Mouse (Mus musculus) forebrain, embryonic 15.5 days (tissue): ENCODE measurements around the gene Tmem50a. TPM values are rescaled to one million over a fixed set of nuclear protein-coding genes. Genes with fewer than 3 reads are reported as not detected.
"Not testable (repeated sequence)": the region's sequence is repeated elsewhere in the genome, so short reads cannot be mapped to it uniquely, and the experiment has no call there.

Experiments
- ATAC-seq: fragments of 200-750 bp; cut with Nextera tagmentation; replicated peaks from 2 replicates; pipeline ENCODE4 v1.8.0; 2017; ENCODE audit warnings: mild to moderate bottlenecking, moderate TSS enrichment, moderate library complexity
- H3K27ac ChIP-seq: fragments of 300-500 bp; sonication (generic); replicated peaks from 2 replicates; pipeline ENCODE4 v1.5.1; 2015; ENCODE audit warnings: mild to moderate bottlenecking, inconsistent platforms
- H3K27me3 ChIP-seq: fragments of 300-500 bp; sonication (generic); 2 replicates; pipeline ENCODE4 v1.6.1; 2015; ENCODE audit warnings: inconsistent platforms
- H3K36me3 ChIP-seq: fragments of 300-500 bp; sonication (generic); 2 replicates; pipeline ENCODE4 v1.6.1; 2015; ENCODE audit warnings: mild to moderate bottlenecking, inconsistent platforms
- H3K4me1 ChIP-seq: fragments of 300-500 bp; sonication (generic); 2 replicates; pipeline ENCODE4 v1.6.1; 2015; ENCODE audit warnings: inconsistent platforms
- H3K4me2 ChIP-seq: fragments of 300-500 bp; sonication (generic); replicated peaks from 2 replicates; pipeline ENCODE4 v1.6.1; 2015; ENCODE audit warnings: mild to moderate bottlenecking, inconsistent platforms
- H3K4me3 ChIP-seq: fragments of 300-500 bp; sonication (generic); 2 replicates; pipeline ENCODE4 v1.5.1; 2015; ENCODE audit warnings: mild to moderate bottlenecking, inconsistent platforms
- H3K9ac ChIP-seq: fragments of 300-500 bp; sonication (generic); replicated peaks from 2 replicates; pipeline ENCODE4 v1.6.1; 2015; ENCODE audit warnings: mild to moderate bottlenecking, inconsistent platforms
- H3K9me3 ChIP-seq: fragments of 300-500 bp; sonication (generic); 2 replicates; pipeline ENCODE4 v1.6.1; 2016; ENCODE audit warnings: inconsistent platforms
- WGBS: fragments of 180-500 bp; shearing (Covaris S2); methylation state at CpG from one replicate; pipeline ENCODE4 v1.1.7; 2015; ENCODE audit warnings: mixed read lengths; 5-methylcytosine and 5-hydroxymethylcytosine counted together
- polyA plus RNA-seq: library from polyadenylated mRNA; unstranded; fragments of >200 nt; fragmentation: Nextera tagmentation; extraction: Ambion mirVana; gene quantifications from 2 replicates; pipeline ENCODE4 v1.2.1, GENCODE M21; 2015

Gene Tmem50a
- polyA plus RNA-seq, 1 experiment from 2014 or later, result 194 TPM

GRCm38 (mm10) chr4:134921703-134922102, 6.9 kb upstream of the Tmem50a start:
- H3K4me2 ChIP-seq, result no peak overlapping the region
- WGBS, result 93% methylated on average over 4 of the region's 4 CpGs
- no peak for ATAC-seq
- H3K9ac ChIP-seq, result no peak overlapping the region
- H3K4me1 ChIP-seq, result peaks cover 27% of the 10 kb centered on the region
- no peak overlapping the region for H3K4me3 ChIP-seq
- H3K9me3 ChIP-seq, result no peaks in the 10 kb centered on the region
- H3K27me3 ChIP-seq, result no peaks in the 10 kb centered on the region
- peaks cover 15% of the 10 kb centered on the region for H3K36me3 ChIP-seq
- no peak overlapping the region for H3K27ac ChIP-seq

GRCm38 (mm10) chr4:134920631-134921030, 5.8 kb upstream of the Tmem50a start:
- Histone ChIP-seq H3K27ac (no peak overlapping the region), H3K4me3 (no peak overlapping the region), H3K9me3 (no peaks in the 10 kb centered on the region), H3K27me3 (no peaks in the 10 kb centered on the region), H3K4me2 (no peak overlapping the region), H3K9ac (no peak overlapping the region), H3K4me1 (peaks cover 18% of the 10 kb centered on the region), H3K36me3 (peaks cover 5% of the 10 kb centered on the region)
- 98% methylated on average over 6 of the region's 6 CpGs for WGBS
- ATAC-seq, result no peak

GRCm38 (mm10) chr4:134919733-134920540, 5.1 kb upstream of the Tmem50a start:
- ATAC-seq, result no peak
- Histone ChIP-seq H3K9me3 (no peaks in the 10 kb centered on the region), H3K4me1 (peaks cover 19% of the 10 kb centered on the region), H3K36me3 (no peaks in the 10 kb centered on the region), H3K4me3 (no peak overlapping the region), H3K4me2 (no peak overlapping the region), H3K27me3 (no peaks in the 10 kb centered on the region), H3K9ac (no peak overlapping the region), H3K27ac (no peak overlapping the region)
- WGBS, result 46% methylated on average over 12 of the region's 12 CpGs

- H3K4me3 ChIP-seq, result no peak overlapping the region
- H3K9ac ChIP-seq, result no peak overlapping the region
- no peak overlapping the region for H3K4me2 ChIP-seq
- no peaks in the 10 kb centered on the region for H3K36me3 ChIP-seq
- H3K9me3 ChIP-seq, result no peaks in the 10 kb centered on the region
- no peak overlapping the region for H3K27ac ChIP-seq
- peaks cover 22% of the 10 kb centered on the region for H3K4me1 ChIP-seq
- WGBS, result 65% methylated on average over 7 of the region's 7 CpGs
- ATAC-seq, result no peak
- H3K27me3 ChIP-seq, result no peaks in the 10 kb centered on the region
Measured at GRCm38 (mm10) chr4:134918381-134918780, 3.6 kb upstream of the Tmem50a start.

GRCm38 (mm10) chr4:134917194-134917593, 2.4 kb upstream of the Tmem50a start:
- no peak overlapping the region for H3K4me2 ChIP-seq
- H3K27me3 ChIP-seq, result no peaks in the 10 kb centered on the region
- no peak overlapping the region for H3K27ac ChIP-seq
- no peaks in the 10 kb centered on the region for H3K9me3 ChIP-seq
- ATAC-seq, result no peak
- no peak overlapping the region for H3K4me3 ChIP-seq
- H3K36me3 ChIP-seq, result 0 out of 2 replicates have a peak, but pooled peaks cover 2% of the 10 kb centered on the region
- whole genome bisulfite sequencing, result 80% methylated on average over 3 of the region's 3 CpGs
- H3K9ac ChIP-seq, result no peak overlapping the region
- peaks cover 24% of the 10 kb centered on the region for H3K4me1 ChIP-seq

GRCm38 (mm10) chr4:134915223-134916050, 613 bp upstream of the Tmem50a start:
- peaks cover 12% of the 10 kb centered on the region for H3K36me3 ChIP-seq
- ATAC-seq, result peak; percentile 53

GRCm38 (mm10) chr4:134914122-134914863, 531 bp downstream of the Tmem50a start:
- Histone ChIP-seq H3K27me3 (no peaks in the 10 kb centered on the region), H3K4me3 (peak overlapping the region; percentile 97), H3K9me3 (no peaks in the 10 kb centered on the region), H3K27ac (peak overlapping the region; percentile 92), H3K9ac (peak overlapping the region; percentile 94), H3K36me3 (peaks cover 19% of the 10 kb centered on the region), H3K4me1 (peaks cover 24% of the 10 kb centered on the region), H3K4me2 (peak overlapping the region; percentile 68)
- WGBS, result under 1% methylated on average over 43 of the region's 43 CpGs
- peak; percentile 82 for ATAC-seq

More at GRCm38 (mm10) chr4:134915223-134916050, 613 bp upstream of the Tmem50a start:
- Histone ChIP-seq H3K4me3 (peak overlapping the region; percentile 97), H3K4me1 (peaks cover 24% of the 10 kb centered on the region), H3K27ac (peak overlapping the region; percentile 92), H3K4me2 (peak overlapping the region; percentile 68), H3K9me3 (no peaks in the 10 kb centered on the region), H3K27me3 (no peaks in the 10 kb centered on the region), H3K9ac (peak overlapping the region; percentile 94)
- WGBS, result 53% methylated on average over 14 of the region's 14 CpGs

GRCm38 (mm10) chr4:134913413-134913812, 1.4 kb downstream of the Tmem50a start:
- H3K27me3 ChIP-seq, result no peaks in the 10 kb centered on the region
- H3K4me3 ChIP-seq, result peak overlapping the region; percentile 97
- WGBS, result 26% methylated on average over 3 of the region's 3 CpGs
- H3K9ac ChIP-seq, result peak overlapping the region; percentile 94
- no peaks in the 10 kb centered on the region for H3K9me3 ChIP-seq
- peak overlapping the region; percentile 68 for H3K4me2 ChIP-seq
- peaks cover 24% of the 10 kb centered on the region for H3K4me1 ChIP-seq
- peaks cover 28% of the 10 kb centered on the region for H3K36me3 ChIP-seq
- no peak for ATAC-seq
- no peak overlapping the region for H3K27ac ChIP-seq

- peaks cover 48% of the 10 kb centered on the region for H3K36me3 ChIP-seq
- H3K9me3 ChIP-seq, H3K4me3 ChIP-seq, ATAC-seq, H3K4me2 ChIP-seq, H3K27ac ChIP-seq, H3K27me3 ChIP-seq, H3K9ac ChIP-seq: not testable (repeated sequence)
- H3K4me1 ChIP-seq, result peaks cover 24% of the 10 kb centered on the region
- 98% methylated on average over 8 of the region's 8 CpGs for WGBS
Measured at GRCm38 (mm10) chr4:134911406-134911805, 3.4 kb downstream of the Tmem50a start.

GRCm38 (mm10) chr4:134903046-134903445, 11.8 kb downstream of the Tmem50a start:
- Histone ChIP-seq H3K4me2 (no peak overlapping the region), H3K9me3 (no peaks in the 10 kb centered on the region), H3K4me3 (no peak overlapping the region), H3K27me3 (no peaks in the 10 kb centered on the region), H3K9ac (no peak overlapping the region), H3K36me3 (peaks cover 95% of the 10 kb centered on the region), H3K4me1 (no peaks in the 10 kb centered on the region), H3K27ac (no peak overlapping the region)
- WGBS, result 82% methylated on average over 7 of the region's 7 CpGs
- no peak for ATAC-seq

- Histone ChIP-seq H3K27ac (no peak overlapping the region), H3K27me3 (no peaks in the 10 kb centered on the region), H3K36me3 (peaks cover 94% of the 10 kb centered on the region), H3K4me1 (no peaks in the 10 kb centered on the region), H3K4me3 (no peak overlapping the region), H3K4me2 (no peak overlapping the region), H3K9ac (no peak overlapping the region), H3K9me3 (no peaks in the 10 kb centered on the region)
- ATAC-seq, result no peak
- 94% methylated on average over 8 of the region's 8 CpGs for WGBS
Measured at GRCm38 (mm10) chr4:134901126-134901525, 13.7 kb downstream of the Tmem50a start.
